Mouse (Mus musculus) kidney, embryonic 16.5 days (tissue): ENCODE data around the gene Bcat2. TPM values are rescaled to one million over a fixed set of nuclear protein-coding genes. Genes with fewer than 3 reads are reported as not detected.

Experiments
- ATAC-seq: fragments of 200-750 bp; cut with Nextera tagmentation; 2 replicates; pipeline ENCODE4 v1.8.0; 2017; ENCODE audit warnings: moderate TSS enrichment; ENCODE audit not compliant: low FRiP score, low TSS enrichment
- H3K27ac ChIP-seq: fragments of 300-500 bp; sonication (generic); 2 replicates; pipeline ENCODE4 v1.5.1; 2014; ENCODE audit warnings: low read length
- H3K27me3 ChIP-seq: fragments of 300-500 bp; sonication (generic); 2 replicates; pipeline ENCODE4 v1.6.1; 2014; ENCODE audit warnings: low read length, control low read depth, mixed read lengths; ENCODE audit not compliant: insufficient read depth
- H3K36me3 ChIP-seq: fragments of 300-500 bp; sonication (generic); 2 replicates; pipeline ENCODE4 v1.6.1; 2014; ENCODE audit warnings: low read length, control low read depth, mixed read lengths; ENCODE audit not compliant: insufficient read depth
- H3K4me1 ChIP-seq: fragments of 300-500 bp; sonication (generic); 2 replicates; pipeline ENCODE4 v1.6.1; 2014; ENCODE audit warnings: low read length, control low read depth, mixed read lengths; ENCODE audit not compliant: insufficient read depth
- H3K4me2 ChIP-seq: fragments of 300-500 bp; sonication (generic); replicated peaks from 2 replicates; pipeline ENCODE4 v1.6.1; 2014; ENCODE audit warnings: low read depth, low read length
- H3K4me3 ChIP-seq: fragments of 300-500 bp; sonication (generic); 2 replicates; pipeline ENCODE4 v1.5.1; 2014; ENCODE audit warnings: mild to moderate bottlenecking, low read length
- H3K9ac ChIP-seq: fragments of 300-500 bp; sonication (generic); replicated peaks from 2 replicates; pipeline ENCODE4 v1.6.1; 2014; ENCODE audit warnings: low read length
- H3K9me3 ChIP-seq: fragments of 300-500 bp; sonication (generic); 2 replicates; pipeline ENCODE4 v1.6.1; 2016; ENCODE audit warnings: low read length, control low read depth
- WGBS: fragments of 180-500 bp; shearing (Covaris S2); extraction: QIAGEN DNeasy Blood & Tissue Kit; methylation state at CpG from one replicate; pipeline ENCODE4 v1.1.7; 2014; 5-methylcytosine and 5-hydroxymethylcytosine counted together
- polyA plus RNA-seq: library from polyadenylated mRNA; unstranded; fragments of >200 nt; fragmentation: Nextera tagmentation; extraction: Ambion mirVana; gene quantifications from 2 replicates; pipeline ENCODE4 v1.2.1, GENCODE M21; 2015

The Bcat2 gene
- polyA plus RNA-seq, 1 experiment from 2014 or later: 93.2 TPM

- Histone ChIP-seq H3K27me3 (no peaks in the 10 kb centered on the region), H3K4me1 (peaks cover 18% of the 10 kb centered on the region), H3K36me3 (no peaks in the 10 kb centered on the region), H3K9me3 (no peaks in the 10 kb centered on the region), H3K4me2 (peak overlapping the region; percentile 37), H3K9ac (peak overlapping the region; percentile 46; the same call in 1 of the 2 replicates), H3K27ac (0 out of 2 replicates have a peak overlapping the region, but pooled peaks have one; percentile 5), H3K4me3 (no peak overlapping the region)
- 21% methylated on average over 17 of the region's 17 CpGs for WGBS
- ATAC-seq: peak; percentile 60; the same call in 1 of the 2 replicates
Observed at GRCm38 (mm10) chr7:45560843-45561623, 8.9 kb upstream of the Bcat2 start.

DNA sequence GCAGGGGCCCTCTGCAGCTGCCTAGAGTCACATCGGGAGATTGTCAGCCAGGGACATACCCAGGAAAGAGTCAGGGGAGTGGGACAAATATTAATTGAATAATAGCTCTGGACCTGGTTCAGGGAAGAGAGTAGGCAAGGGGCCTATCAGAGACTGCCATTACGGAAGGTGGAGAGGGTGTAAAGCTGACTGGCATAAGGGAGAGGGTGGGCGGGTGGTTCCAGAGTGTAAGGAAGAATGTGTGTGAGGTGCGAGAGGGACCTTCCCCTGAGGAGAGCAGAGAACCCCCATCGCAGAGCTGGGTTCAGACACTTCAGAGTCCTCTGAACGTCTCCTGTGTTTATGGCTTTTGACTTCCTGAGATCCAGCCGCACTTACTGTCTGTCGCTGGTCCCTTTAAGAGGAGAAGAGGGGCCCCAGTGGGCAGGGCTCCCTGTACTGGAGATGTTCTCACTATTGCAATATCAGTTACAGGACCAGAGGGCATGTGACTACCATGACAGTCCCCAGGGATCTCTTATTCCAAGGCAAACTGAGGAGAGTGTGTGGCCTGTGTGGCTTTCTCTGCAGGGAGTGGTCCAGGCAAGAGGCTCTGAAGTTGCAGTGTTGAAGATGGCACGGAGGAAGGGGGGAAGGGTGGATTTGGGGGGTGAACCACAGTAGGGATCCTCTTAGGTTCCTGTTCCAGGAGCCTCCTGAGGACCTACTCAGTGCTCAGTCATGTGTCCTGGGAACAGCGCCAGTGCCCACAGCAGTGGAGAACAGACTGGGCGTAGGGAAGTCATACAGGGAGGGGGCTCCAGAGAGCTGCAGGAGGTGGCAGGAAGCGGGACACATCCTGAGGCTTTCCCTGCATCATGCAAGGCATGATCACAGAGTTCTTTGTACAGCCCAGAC, 8.1 kb upstream of the Bcat2 start:
- ATAC-seq: peak; percentile 73
- Histone ChIP-seq H3K4me3 (no peak overlapping the region), H3K4me1 (peaks cover 22% of the 10 kb centered on the region), H3K27ac (peak overlapping the region; percentile 46), H3K9ac (peak overlapping the region; percentile 46; the same call in 1 of the 2 replicates), H3K9me3 (no peaks in the 10 kb centered on the region), H3K36me3 (no peaks in the 10 kb centered on the region), H3K27me3 (no peaks in the 10 kb centered on the region), H3K4me2 (peak overlapping the region; percentile 37)
- 23% methylated on average over 12 of the region's 12 CpGs for WGBS

DNA sequence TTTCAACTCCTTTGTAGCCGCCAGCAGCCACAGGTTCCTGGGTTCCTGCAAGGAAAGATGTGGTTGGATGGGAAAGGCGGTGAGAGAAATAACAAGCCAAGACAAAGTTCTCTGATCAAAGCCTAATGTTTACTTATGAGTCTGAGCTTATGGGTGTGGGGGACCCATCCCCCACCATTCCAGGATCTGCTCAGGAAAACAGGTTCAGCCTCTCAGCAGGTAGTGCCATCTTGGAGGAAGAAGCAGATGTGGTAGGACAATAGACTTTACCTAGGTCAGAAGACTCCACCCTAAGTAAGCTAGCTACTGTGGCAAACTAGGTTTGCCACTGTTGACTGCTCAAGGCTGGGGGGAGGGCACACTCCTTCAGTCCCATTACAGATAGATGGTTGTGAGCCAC, 5.1 kb upstream of the Bcat2 start:
- Histone ChIP-seq H3K27ac (no peak overlapping the region), H3K36me3 (no peaks in the 10 kb centered on the region), H3K4me1 (peaks cover 41% of the 10 kb centered on the region), H3K9ac (no peak overlapping the region), H3K4me2 (no peak overlapping the region), H3K4me3 (no peak overlapping the region), H3K27me3 (no peaks in the 10 kb centered on the region), H3K9me3 (no peaks in the 10 kb centered on the region)
- no peak for ATAC-seq
- 65% methylated on average over 2 of the region's 2 CpGs for WGBS

DNA sequence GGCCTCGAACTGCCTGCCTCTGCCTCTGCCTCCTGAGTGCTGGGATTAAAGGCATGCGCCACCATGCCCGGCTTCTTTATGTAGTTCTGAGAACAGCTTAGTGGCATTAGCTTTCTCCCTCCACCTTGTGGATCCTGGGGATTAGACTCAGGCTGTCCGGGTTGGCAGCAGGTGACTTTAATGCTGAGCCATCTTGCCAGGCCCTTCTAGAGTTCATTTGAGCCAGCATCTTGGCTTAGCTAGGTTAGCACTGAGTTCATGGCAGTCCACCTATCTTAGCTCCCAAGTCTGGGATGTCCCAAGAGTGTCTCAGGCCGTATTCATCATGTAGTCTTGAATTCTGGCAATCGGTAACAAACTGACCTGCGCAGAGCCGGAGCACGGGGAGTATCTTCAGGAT, 4.5 kb upstream of the Bcat2 start:
- H3K9me3 ChIP-seq: no peaks in the 10 kb centered on the region
- no peak overlapping the region for H3K4me3 ChIP-seq
- no peak overlapping the region for H3K27ac ChIP-seq
- no peaks in the 10 kb centered on the region for H3K27me3 ChIP-seq
- H3K4me2 ChIP-seq: no peak overlapping the region
- H3K9ac ChIP-seq: no peak overlapping the region
- 91% methylated on average over 9 of the region's 9 CpGs for WGBS
- H3K4me1 ChIP-seq: peaks cover 41% of the 10 kb centered on the region
- ATAC-seq: no peak
- no peaks in the 10 kb centered on the region for H3K36me3 ChIP-seq

GRCm38 (mm10) chr7:45567112-45567779, 2.7 kb upstream of the Bcat2 start:
- Histone ChIP-seq H3K27ac (peak overlapping the region; percentile 93), H3K9ac (peak overlapping the region; percentile 61; the same call in 1 of the 2 replicates), H3K4me3 (no peak overlapping the region), H3K4me1 (peaks cover 42% of the 10 kb centered on the region), H3K36me3 (no peaks in the 10 kb centered on the region), H3K27me3 (no peaks in the 10 kb centered on the region), H3K9me3 (no peaks in the 10 kb centered on the region), H3K4me2 (no peak overlapping the region)
- 66% methylated on average over 8 of the region's 8 CpGs for WGBS
- ATAC-seq: no peak

- Histone ChIP-seq H3K4me3 (peak overlapping the region; percentile 49), H3K4me2 (peak overlapping the region; percentile 60), H3K4me1 (peaks cover 44% of the 10 kb centered on the region), H3K36me3 (no peaks in the 10 kb centered on the region), H3K27me3 (no peaks in the 10 kb centered on the region), H3K27ac (peak overlapping the region; percentile 93), H3K9ac (peak overlapping the region; percentile 61), H3K9me3 (no peaks in the 10 kb centered on the region)
- ATAC-seq: peak; percentile 97
- under 1% methylated on average over 24 of the region's 24 CpGs for whole genome bisulfite sequencing
Observed at GRCm38 (mm10) chr7:45567780-45568516, 2.0 kb upstream of the Bcat2 start.

- peaks cover 51% of the 10 kb centered on the region for H3K4me1 ChIP-seq
- WGBS: 77% methylated on average over 10 of the region's 10 CpGs
- no peaks in the 10 kb centered on the region for H3K9me3 ChIP-seq
- peak overlapping the region; percentile 93 for H3K27ac ChIP-seq
- H3K4me2 ChIP-seq: peak overlapping the region; percentile 60
- peak overlapping the region; percentile 49 for H3K4me3 ChIP-seq
- ATAC-seq: no peak
- peak overlapping the region; percentile 37 for H3K9ac ChIP-seq
- no peaks in the 10 kb centered on the region for H3K36me3 ChIP-seq
- no peaks in the 10 kb centered on the region for H3K27me3 ChIP-seq
Observed at GRCm38 (mm10) chr7:45568601-45569473, 1.1 kb upstream of the Bcat2 start.

GRCm38 (mm10) chr7:45571966-45572365, 2.0 kb downstream of the Bcat2 start:
- 0 out of 2 replicates have a peak, but pooled peaks cover 11% of the 10 kb centered on the region for H3K36me3 ChIP-seq
- H3K9me3 ChIP-seq: no peaks in the 10 kb centered on the region
- 33% methylated on average over 1 of the region's 1 CpGs for WGBS
- no peak overlapping the region for H3K9ac ChIP-seq
- H3K4me2 ChIP-seq: 0 out of 2 replicates have a peak overlapping the region, but pooled peaks have one; percentile 67
- no peak for ATAC-seq
- H3K27ac ChIP-seq: no peak overlapping the region
- no peak overlapping the region for H3K4me3 ChIP-seq
- H3K4me1 ChIP-seq: peaks cover 62% of the 10 kb centered on the region
- H3K27me3 ChIP-seq: no peaks in the 10 kb centered on the region
